Comparison of ENCODE assay signal across 20 mouse cellular contexts in the genomic region with DNA sequence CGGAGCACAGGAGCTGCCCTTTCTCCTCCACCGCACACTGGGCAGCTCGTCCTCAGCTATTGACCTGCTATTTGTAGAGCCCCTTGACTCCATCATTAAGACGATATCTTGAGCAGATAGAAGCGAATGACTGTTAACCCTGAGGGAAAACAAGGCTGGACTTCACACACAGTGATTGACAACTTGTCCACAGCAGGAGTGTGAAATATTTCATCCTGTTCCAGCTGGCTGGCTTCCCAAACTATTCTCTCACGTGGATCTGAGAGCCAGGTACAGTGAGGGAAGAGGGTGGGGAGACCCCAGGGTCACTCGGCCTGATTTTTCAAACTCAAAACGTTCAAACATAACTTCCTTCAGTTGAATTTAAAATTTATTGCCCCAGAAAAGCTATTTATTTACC.
DNase-seq lines count a peak whose midpoint lies in the region; ATAC-seq and TF ChIP-seq lines count a peak whose summit lies in the region.
"Had no signal": no experiment of that assay in that cellular context is flagged by ENCODE, and none has a peak within 500 bp of the region (broad histone marks: within the 10 kb centered on the region; RNA-seq: fewer than 3 reads in every experiment).

No protein-coding gene starts in this region.

- DNase-seq in cerebellum, postnatal 10 days = peak; percentile 74 to 80
- no peak for DNase-seq in cerebellum, adult 11 months
- no peak for DNase-seq in hindbrain, embryonic 14.5 days (ENCODE audit: low spot score)
- no peak for DNase-seq in left cerebral cortex, adult 2 months (ENCODE audit: extremely low spot score in 1 of 2, low spot score in 2 of 2)
- DNase-seq in left cerebral cortex, adult 11 months (ENCODE audit: low spot score) = no peak
- no peak for DNase-seq in midbrain, embryonic 14.5 days
- DNase-seq in lung, postnatal 4 days = no peak
- DNase-seq: adrenal gland, postnatal 14 days; gastrocnemius, postnatal 25 days; kidney, adult 2 months; kidney, postnatal 14 days; layer of hippocampus, postnatal 36 days; lung, embryonic 14.5 days had no signal

- H3K36me3 ChIP-seq in hindbrain, embryonic 13.5 days = no peaks in the 10 kb centered on the region
- H3K36me3 ChIP-seq in hindbrain, embryonic 14.5 days (replicated peaks; ENCODE audit: control insufficient read depth, insufficient read depth) = no peaks in the 10 kb centered on the region
- no peaks in the 10 kb centered on the region for H3K36me3 ChIP-seq in midbrain, embryonic 14.5 days (ENCODE audit: control insufficient read depth, insufficient read depth, low read length)
- H3K36me3 ChIP-seq: limb, embryonic 15.5 days; neural tube, embryonic 12.5 days had no signal

- no peaks in the 10 kb centered on the region for H3K9me3 ChIP-seq in hindbrain, embryonic 13.5 days
- H3K9me3 ChIP-seq in hindbrain, embryonic 14.5 days (ENCODE audit: control insufficient read depth, low read length) = no peaks in the 10 kb centered on the region
- no peaks in the 10 kb centered on the region for H3K9me3 ChIP-seq in midbrain, embryonic 14.5 days (ENCODE audit: control insufficient read depth, low read length)
- H3K9me3 ChIP-seq: limb, embryonic 15.5 days; neural tube, embryonic 12.5 days had no signal

- ATAC-seq in hindbrain, embryonic 13.5 days (ENCODE audit: low FRiP score) = 0 out of 2 replicates have a peak, but pooled peaks have one; percentile 38
- no peak for ATAC-seq in hindbrain, embryonic 14.5 days (ENCODE audit: low FRiP score)
- no peak for ATAC-seq in midbrain, embryonic 14.5 days (ENCODE audit: low FRiP score, low TSS enrichment)
- ATAC-seq: forebrain, embryonic 16.5 days; inflammation-experienced regulatory T-cells, adult 6 months had no signal

- no peak overlapping the region for H3K9ac ChIP-seq in hindbrain, embryonic 13.5 days
- no peak overlapping the region for H3K9ac ChIP-seq in hindbrain, embryonic 14.5 days
- H3K9ac ChIP-seq in midbrain, embryonic 14.5 days (replicated peaks; ENCODE audit: low read length) = no peak overlapping the region
- H3K9ac ChIP-seq: limb, embryonic 15.5 days; liver, embryonic 14.5 days; lung, embryonic 14.5 days; neural tube, embryonic 12.5 days had no signal

- H3K4me1 ChIP-seq in hindbrain, embryonic 13.5 days (replicated peaks) = peaks cover 30% of the 10 kb centered on the region; the same call in 1 of the 2 replicates
- peaks cover 11% of the 10 kb centered on the region for H3K4me1 ChIP-seq in hindbrain, embryonic 14.5 days (replicated peaks; ENCODE audit: control insufficient read depth, insufficient read depth, low read length)
- H3K4me1 ChIP-seq in midbrain, embryonic 14.5 days (ENCODE audit: control insufficient read depth, insufficient read depth, low read length) = 0 out of 2 replicates have a peak, but pooled peaks cover 3% of the 10 kb centered on the region
- H3K4me1 ChIP-seq: limb, embryonic 15.5 days; megakaryocyte, embryonic 14.5 days; neural tube, embryonic 12.5 days had no signal

- H3K27me3 ChIP-seq in hindbrain, embryonic 13.5 days = no peaks in the 10 kb centered on the region
- H3K27me3 ChIP-seq in hindbrain, embryonic 14.5 days (ENCODE audit: control insufficient read depth, insufficient read depth, low read length) = no peaks in the 10 kb centered on the region
- H3K27me3 ChIP-seq in midbrain, embryonic 14.5 days (ENCODE audit: control insufficient read depth, insufficient read depth, low read length) = no peaks in the 10 kb centered on the region
- H3K27me3 ChIP-seq: limb, embryonic 15.5 days; megakaryocyte, embryonic 14.5 days; neural tube, embryonic 12.5 days had no signal

- no peak for TF ChIP-seq CTCF in left cerebral cortex, adult 2 months (IDR thresholded peaks at IDR 0.05)

- intact Hi-C loops in left cerebral cortex, adult 2 months (cut with DNase I) = loop anchor here (10.0 kb wide), 2 partner anchors 323 to 463 kb away; no protein-coding TSS in a partner anchor

- no peak overlapping the region for H3K27ac ChIP-seq in hindbrain, embryonic 13.5 days
- H3K27ac ChIP-seq in hindbrain, embryonic 14.5 days = no peak overlapping the region
- peak overlapping the region; percentile 69 for H3K27ac ChIP-seq in left cerebral cortex, adult 2 months
- 0 out of 2 replicates have a peak overlapping the region, but pooled peaks have one; percentile 37 for H3K27ac ChIP-seq in midbrain, embryonic 14.5 days (replicated peaks; ENCODE audit: low read depth, low read length)
- H3K27ac ChIP-seq: limb, embryonic 15.5 days; liver, embryonic 14.5 days; neural tube, embryonic 12.5 days had no signal

- no peak overlapping the region for H3K4me2 ChIP-seq in hindbrain, embryonic 13.5 days
- no peak overlapping the region for H3K4me2 ChIP-seq in hindbrain, embryonic 14.5 days (replicated peaks)
- no peak overlapping the region for H3K4me2 ChIP-seq in midbrain, embryonic 14.5 days (ENCODE audit: low read length)
- H3K4me2 ChIP-seq: limb, embryonic 15.5 days; lung, embryonic 14.5 days; neural tube, embryonic 12.5 days had no signal

- WGBS in hindbrain, embryonic 13.5 days = 46% methylated on average over 8 of the region's 8 CpGs
- WGBS in hindbrain, embryonic 14.5 days = 42% methylated on average over 8 of the region's 8 CpGs
- 53% methylated on average over 8 of the region's 8 CpGs for WGBS in midbrain, embryonic 14.5 days

- H3K4me3 ChIP-seq in hindbrain, embryonic 13.5 days = no peak overlapping the region
- no peak overlapping the region for H3K4me3 ChIP-seq in hindbrain, embryonic 14.5 days (replicated peaks; ENCODE audit: low read length)
- H3K4me3 ChIP-seq in left cerebral cortex, adult 2 months = no peak overlapping the region
- H3K4me3 ChIP-seq in midbrain, embryonic 14.5 days (replicated peaks; ENCODE audit: low read depth, low read length) = no peak overlapping the region
- H3K4me3 ChIP-seq: limb, embryonic 15.5 days; megakaryocyte, embryonic 14.5 days; neural tube, embryonic 12.5 days had no signal

Comparison
In these comparisons a context has a peak if more than half of its experiments do, and no peak if none do; other contexts are left out.
1. DNase-seq: peak in cerebellum, postnatal 10 days (2 of 2); none in cerebellum, adult 11 months (single experiment), hindbrain, embryonic 14.5 days (single experiment), left cerebral cortex, adult 2 months (0 of 2), left cerebral cortex, adult 11 months (single experiment), midbrain, embryonic 14.5 days (single experiment) and lung, postnatal 4 days (0 of 2).
2. H3K27ac ChIP-seq: peak in left cerebral cortex, adult 2 months (single experiment) and midbrain, embryonic 14.5 days (single experiment); none in hindbrain, embryonic 13.5 days (single experiment) and hindbrain, embryonic 14.5 days (single experiment).